Mouse (Mus musculus) myocyte (in vitro differentiated cells): ENCODE results near the gene Elmsan1.

Experiments
- POLR2A ChIP-seq: IDR thresholded peaks from one replicate; pipeline ENCODE4 v1.6.1; 2011; ENCODE audit warnings: low read depth, mild to moderate bottlenecking, control low read depth, moderate library complexity; ENCODE audit not compliant: insufficient read length
- POLR2AphosphoS2 ChIP-seq: IDR thresholded peaks from one replicate; pipeline ENCODE4 v1.6.1; 2011; ENCODE audit warnings: low read depth, control low read depth; ENCODE audit not compliant: insufficient read length

DNA sequence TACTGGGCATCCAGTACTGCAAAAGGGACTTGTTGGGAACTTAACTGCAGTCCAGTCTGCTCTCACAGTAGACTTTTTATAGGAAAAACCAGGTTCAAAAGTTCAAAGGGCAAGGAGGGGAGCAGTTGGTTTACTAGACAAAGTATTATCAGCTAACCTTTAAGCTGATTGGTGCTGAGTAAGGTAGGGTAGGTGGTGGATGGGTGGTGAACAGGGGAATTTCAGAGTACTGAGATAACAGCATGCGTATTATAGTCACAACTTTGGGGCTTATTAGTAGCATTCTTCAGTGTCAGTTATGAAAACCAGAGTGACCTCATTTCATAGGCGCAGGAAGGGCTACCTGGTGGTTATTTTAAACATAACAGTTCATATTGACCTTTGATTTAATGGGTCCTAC is 119.1 kb downstream of the Elmsan1 start:
- no peak for TF ChIP-seq POLR2AphosphoS2
- no peak for TF ChIP-seq POLR2A
